Comparison of ENCODE assay signal across 26 mouse cellular contexts in the genomic region with DNA sequence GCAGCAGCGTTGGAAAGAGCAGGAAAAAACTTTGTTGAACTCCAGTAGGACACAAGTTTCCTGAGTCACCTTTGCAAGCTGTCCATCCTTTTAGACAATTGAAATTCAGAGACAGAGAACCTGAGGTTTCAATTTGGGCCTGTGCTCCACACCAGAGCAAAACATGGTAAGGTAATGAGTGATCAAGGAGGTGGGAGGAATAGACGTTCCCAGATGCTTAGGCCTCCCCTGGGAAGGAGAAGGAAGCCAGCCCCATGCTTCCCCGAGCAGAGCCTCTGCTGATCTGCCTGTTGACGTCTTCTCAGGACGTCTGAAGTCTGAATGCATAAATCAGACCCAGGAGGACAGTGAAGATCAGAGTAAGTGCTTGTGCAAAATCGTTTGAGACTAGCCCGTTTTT. TPM values are rescaled to one million over a fixed set of nuclear protein-coding genes. Genes with fewer than 3 reads are reported as not detected.
DNase-seq lines count a peak whose midpoint lies in the region; ATAC-seq and TF ChIP-seq lines count a peak whose summit lies in the region.
"Had no signal": no experiment of that assay in that cellular context is flagged by ENCODE, and none has a peak within 500 bp of the region (broad histone marks: within the 10 kb centered on the region; RNA-seq: fewer than 3 reads in every experiment).

No protein-coding gene starts in this region.

- no peak overlapping the region for H3K4me3 ChIP-seq in heart, embryonic 11.5 days (ENCODE audit: low read depth, low read length)
- H3K4me3 ChIP-seq in limb, embryonic 12.5 days (replicated peaks): no peak overlapping the region
- no peak overlapping the region for H3K4me3 ChIP-seq in limb, embryonic 10.5 days
- H3K4me3 ChIP-seq in ES-Bruce4 (ENCODE audit: low read depth, low read length): no peak overlapping the region
- no peak overlapping the region for H3K4me3 ChIP-seq in embryonic facial prominence, embryonic 14.5 days (ENCODE audit: low read depth, low read length)
- H3K4me3 ChIP-seq: embryonic facial prominence, embryonic 15.5 days; heart, embryonic 12.5 days; heart, embryonic 15.5 days had no signal

- peak; percentile 80 for DNase-seq in heart, adult 11 months
- DNase-seq in limb, embryonic 10.5 days (ENCODE audit: low spot score): no peak
- DNase-seq in embryonic facial prominence, embryonic 14.5 days (ENCODE audit: low spot score): no peak
- DNase-seq in gastrocnemius, adult 8-10 months (ENCODE audit: low spot score in 2 of 2): no peak
- no peak for DNase-seq in kidney, postnatal 10 days
- DNase-seq: adrenal gland, adult 2 months; adrenal gland, postnatal 14 days; cerebellum, adult 11 months; cerebellum, adult 2 months; cerebellum, adult 9-11 months; cerebellum, postnatal 25 days; forebrain, postnatal 0 days; gastrocnemius, postnatal 14 days; heart, adult 18-20 months; heart, postnatal 10 days; heart, postnatal 36 days; kidney, adult 11 months had no signal

- H3K9ac ChIP-seq in heart, embryonic 11.5 days (ENCODE audit: low read depth, low read length): no peak overlapping the region; the same call in 1 of the 2 replicates
- no peak overlapping the region for H3K9ac ChIP-seq in limb, embryonic 12.5 days (replicated peaks)
- no peak overlapping the region for H3K9ac ChIP-seq in ES-Bruce4 (ENCODE audit: low read depth, poor library complexity, severe bottlenecking)
- no peak overlapping the region for H3K9ac ChIP-seq in embryonic facial prominence, embryonic 14.5 days (ENCODE audit: low read depth, low read length)
- H3K9ac ChIP-seq: embryonic facial prominence, embryonic 15.5 days; forebrain, postnatal 0 days; heart, embryonic 15.5 days; hindbrain, embryonic 14.5 days had no signal

- 19% methylated on average over 7 of the region's 7 CpGs for WGBS in heart, embryonic 11.5 days (ENCODE audit: insufficient replicate concordance)
- 11% methylated on average over 7 of the region's 7 CpGs for WGBS in limb, embryonic 12.5 days
- WGBS in limb, embryonic 10.5 days: 11% methylated on average over 7 of the region's 7 CpGs
- 10% methylated on average over 7 of the region's 7 CpGs for WGBS in embryonic facial prominence, embryonic 14.5 days

- no peaks in the 10 kb centered on the region for H3K36me3 ChIP-seq in heart, embryonic 11.5 days (ENCODE audit: control insufficient read depth, insufficient read depth, low read length)
- H3K36me3 ChIP-seq in limb, embryonic 12.5 days: no peaks in the 10 kb centered on the region
- H3K36me3 ChIP-seq in limb, embryonic 10.5 days: no peaks in the 10 kb centered on the region
- H3K36me3 ChIP-seq in ES-Bruce4 (ENCODE audit: control insufficient read depth, insufficient read depth, low read length, poor library complexity, severe bottlenecking): no peaks in the 10 kb centered on the region
- H3K36me3 ChIP-seq in embryonic facial prominence, embryonic 14.5 days (ENCODE audit: control insufficient read depth, insufficient read depth, low read length): no peaks in the 10 kb centered on the region
- H3K36me3 ChIP-seq: embryonic facial prominence, embryonic 15.5 days; heart, embryonic 12.5 days; heart, embryonic 15.5 days had no signal

- no peaks in the 10 kb centered on the region for H3K27me3 ChIP-seq in heart, embryonic 11.5 days (ENCODE audit: control insufficient read depth, insufficient read depth, low read length)
- 0 out of 2 replicates have a peak, but pooled peaks cover 3% of the 10 kb centered on the region for H3K27me3 ChIP-seq in limb, embryonic 12.5 days
- H3K27me3 ChIP-seq in limb, embryonic 10.5 days (ENCODE audit: low read depth, poor library complexity, severe bottlenecking): no peaks in the 10 kb centered on the region
- no peaks in the 10 kb centered on the region for H3K27me3 ChIP-seq in ES-Bruce4 (ENCODE audit: control insufficient read depth, insufficient read depth, low read length, poor library complexity, severe bottlenecking)
- H3K27me3 ChIP-seq in embryonic facial prominence, embryonic 14.5 days (replicated peaks; ENCODE audit: control insufficient read depth, insufficient read depth, low read length): no peaks in the 10 kb centered on the region
- H3K27me3 ChIP-seq: embryonic facial prominence, embryonic 15.5 days; heart, embryonic 12.5 days; heart, embryonic 15.5 days had no signal

- TF ChIP-seq EP300 in ES-Bruce4 (IDR thresholded peaks at IDR 0.05; ENCODE audit: insufficient read depth, low read depth, low read length): no peak

- no peak overlapping the region for H3K4me2 ChIP-seq in heart, embryonic 11.5 days
- no peak overlapping the region for H3K4me2 ChIP-seq in limb, embryonic 12.5 days
- no peak overlapping the region for H3K4me2 ChIP-seq in embryonic facial prominence, embryonic 14.5 days (ENCODE audit: low read depth, low read length)
- H3K4me2 ChIP-seq: embryonic facial prominence, embryonic 15.5 days; heart, embryonic 12.5 days; heart, embryonic 15.5 days; hindbrain, embryonic 14.5 days had no signal

- no peaks in the 10 kb centered on the region for H3K9me3 ChIP-seq in heart, embryonic 11.5 days (replicated peaks; ENCODE audit: control insufficient read depth, low read length)
- no peaks in the 10 kb centered on the region for H3K9me3 ChIP-seq in limb, embryonic 12.5 days
- H3K9me3 ChIP-seq in limb, embryonic 10.5 days (replicated peaks): no peaks in the 10 kb centered on the region
- H3K9me3 ChIP-seq in ES-Bruce4 (replicated peaks; ENCODE audit: control insufficient read depth, insufficient read depth, low read length, poor library complexity, severe bottlenecking): peaks cover 2% of the 10 kb centered on the region; the same call in 1 of the 2 replicates
- H3K9me3 ChIP-seq in embryonic facial prominence, embryonic 14.5 days (ENCODE audit: control insufficient read depth, low read length): no peaks in the 10 kb centered on the region
- H3K9me3 ChIP-seq: embryonic facial prominence, embryonic 15.5 days; heart, embryonic 12.5 days; heart, embryonic 15.5 days had no signal

- no peak for TF ChIP-seq CTCF in ES-Bruce4 (IDR thresholded peaks at IDR 0.05; ENCODE audit: low read depth, low read length)

- H3K27ac ChIP-seq in heart, embryonic 11.5 days (ENCODE audit: low read depth, low read length): no peak overlapping the region
- H3K27ac ChIP-seq in limb, embryonic 12.5 days: 0 out of 2 replicates have a peak overlapping the region, but pooled peaks have one; percentile 12
- no peak overlapping the region for H3K27ac ChIP-seq in limb, embryonic 10.5 days
- peak overlapping the region; percentile 92 for H3K27ac ChIP-seq in ES-Bruce4 (ENCODE audit: insufficient read depth, low read length)
- H3K27ac ChIP-seq in embryonic facial prominence, embryonic 14.5 days (replicated peaks; ENCODE audit: low read depth, low read length): no peak overlapping the region
- H3K27ac ChIP-seq: embryonic facial prominence, embryonic 15.5 days; heart, embryonic 15.5 days; hindbrain, embryonic 14.5 days had no signal

- no peaks in the 10 kb centered on the region for H3K4me1 ChIP-seq in heart, embryonic 11.5 days (ENCODE audit: control insufficient read depth, insufficient read depth, low read length)
- H3K4me1 ChIP-seq in limb, embryonic 12.5 days (replicated peaks): peaks cover 15% of the 10 kb centered on the region
- peaks cover 12% of the 10 kb centered on the region for H3K4me1 ChIP-seq in limb, embryonic 10.5 days
- peaks cover 4% of the 10 kb centered on the region for H3K4me1 ChIP-seq in ES-Bruce4 (ENCODE audit: control insufficient read depth, insufficient read depth, low read length)
- H3K4me1 ChIP-seq in embryonic facial prominence, embryonic 14.5 days (ENCODE audit: control insufficient read depth, insufficient read depth, low read length): peaks cover 10% of the 10 kb centered on the region
- H3K4me1 ChIP-seq: heart, embryonic 15.5 days had no signal

- no peak for TF ChIP-seq POLR2A in ES-Bruce4 (IDR thresholded peaks at IDR 0.05; ENCODE audit: insufficient read depth, low read length)

- no peak for ATAC-seq in heart, embryonic 11.5 days (replicated peaks; ENCODE audit: insufficient number of reproducible peaks, low FRiP score, low TSS enrichment)
- no peak for ATAC-seq in limb, embryonic 12.5 days (ENCODE audit: insufficient number of reproducible peaks, insufficient read depth, low FRiP score, low TSS enrichment, low read depth)
- peak; percentile 44; the same call in 1 of the 2 replicates for ATAC-seq in embryonic facial prominence, embryonic 14.5 days (ENCODE audit: low read depth)
- ATAC-seq: CD4-positive, CD25-positive, alpha-beta regulatory T cell, adult 4 months; forebrain, embryonic 14.5 days had no signal

RNA-seq across cellular contexts. Expression of a gene that starts 51.3 kb away (rescaled TPM):
- polyA plus RNA-seq in heart, embryonic 11.5 days (2014; fragmentation: Nextera tagmentation; extraction: Ambion mirVana): 18.5 and 19.1 TPM in 2 replicates
- 32.4 and 38.1 TPM in 2 replicates for polyA plus RNA-seq in limb, embryonic 12.5 days (2016; fragmentation: Nextera tagmentation; extraction: Ambion mirVana)
- polyA plus RNA-seq in limb, embryonic 10.5 days (2016; fragmentation: Nextera tagmentation; extraction: Ambion mirVana): 27.3 and 28.5 TPM in 2 replicates
- polyA plus RNA-seq in ES-Bruce4 (2011; ENCODE audit: insufficient read depth, insufficient read length, low read depth, missing spikeins): 22.8 and 27.0 TPM in 2 replicates
- polyA plus RNA-seq in embryonic facial prominence, embryonic 14.5 days (2014; fragmentation: Nextera tagmentation; extraction: Ambion mirVana): 30.0 and 30.6 TPM in 2 replicates
- 1 to 10 TPM; 3.3 to 5.5 (median 4.0) TPM for total RNA-seq in gastrocnemius, adult 8-10 months (2022)

Comparison
In these comparisons a context has a peak if more than half of its experiments do, and no peak if none do; other contexts are left out.
1. H3K27ac ChIP-seq: peak in limb, embryonic 12.5 days (single experiment) and ES-Bruce4 (single experiment); none in heart, embryonic 11.5 days (single experiment), limb, embryonic 10.5 days (single experiment) and embryonic facial prominence, embryonic 14.5 days (single experiment).